Mouse (Mus musculus) erythroblast, embryonic 14.5 days (primary cell): ENCODE results near the gene Tppp.

Experiments used
- GATA1 ChIP-seq: IDR thresholded peaks from 2 replicates; pipeline ENCODE4 v1.6.1; 2012; ENCODE audit warnings: low read length, inconsistent platforms, mixed read lengths
- TAL1 ChIP-seq: IDR thresholded peaks from 3 replicates; pipeline ENCODE4 v1.6.1; 2012; ENCODE audit warnings: low read length, inconsistent platforms, mixed read lengths

DNA sequence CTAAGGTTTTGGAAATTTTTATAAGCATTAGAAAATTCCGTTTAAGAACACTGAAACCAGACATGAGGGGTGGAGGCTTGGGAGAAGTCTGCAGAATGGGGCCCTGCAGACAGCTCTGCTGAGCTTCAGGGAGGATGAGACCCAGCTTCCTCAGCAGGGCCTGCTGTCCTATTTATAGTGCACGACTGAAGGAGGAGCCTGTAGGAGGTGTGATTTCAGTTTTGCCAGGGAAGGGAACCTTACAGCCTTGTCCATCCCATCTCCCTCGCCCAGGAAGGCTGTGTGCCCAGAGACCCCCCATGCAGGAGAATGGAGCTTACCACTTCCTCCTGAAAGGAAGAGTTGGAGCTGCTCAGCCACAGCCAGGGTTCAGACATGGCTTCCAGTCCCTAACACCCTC lies 1.5 kb downstream of the Tppp start:
- no peak for TF ChIP-seq GATA1
- no peak for TF ChIP-seq TAL1
